Mouse (Mus musculus): ENCODE measurements around the gene Akr1b3.

Gene Akr1b3

GRCm38 (mm10) chr6:34331379-34331778 lies 14.1 kb upstream of the Akr1b3 start:
- no peak for DNase-seq (ENCODE audit: low read depth, low spot score)

GRCm38 (mm10) chr6:34322121-34322520 lies 4.8 kb upstream of the Akr1b3 start:
- DNase-seq (ENCODE audit: low read depth, low spot score): no peak

- DNase-seq (ENCODE audit: low read depth, low spot score): no peak
Observed at GRCm38 (mm10) chr6:34318636-34319035, 1.4 kb upstream of the Akr1b3 start.

DNA sequence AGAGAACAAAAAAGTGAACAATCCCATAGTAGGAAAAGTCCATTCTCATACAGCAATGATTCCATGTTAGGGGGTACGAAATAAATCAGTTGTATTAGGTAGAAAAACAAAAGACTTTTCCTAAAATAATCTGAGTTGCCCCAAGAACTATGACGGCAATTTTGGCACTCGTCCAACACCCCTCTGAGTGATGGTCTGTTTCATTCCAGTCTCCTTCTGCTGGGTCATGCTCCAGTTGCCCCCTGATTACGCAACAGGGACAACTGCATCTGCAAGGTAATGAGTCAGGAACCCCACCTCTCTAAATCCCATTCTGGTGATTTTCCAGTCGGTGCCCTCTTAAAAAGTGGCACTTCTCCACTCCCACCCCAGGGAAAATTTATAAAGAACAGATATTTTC lies 894 bp upstream of the Akr1b3 start:
- peak; percentile 13 for DNase-seq (ENCODE audit: low read depth, low spot score)

- no peak for DNase-seq (ENCODE audit: low read depth, low spot score)
Observed at GRCm38 (mm10) chr6:34313921-34314320, 3.4 kb downstream of the Akr1b3 start.

- DNase-seq (ENCODE audit: low read depth, low spot score): no peak
Observed at GRCm38 (mm10) chr6:34313386-34313785, 3.9 kb downstream of the Akr1b3 start.

- no peak for DNase-seq (ENCODE audit: low read depth, low spot score)
Observed at GRCm38 (mm10) chr6:34310023-34310595, 7.2 kb downstream of the Akr1b3 start.

DNA sequence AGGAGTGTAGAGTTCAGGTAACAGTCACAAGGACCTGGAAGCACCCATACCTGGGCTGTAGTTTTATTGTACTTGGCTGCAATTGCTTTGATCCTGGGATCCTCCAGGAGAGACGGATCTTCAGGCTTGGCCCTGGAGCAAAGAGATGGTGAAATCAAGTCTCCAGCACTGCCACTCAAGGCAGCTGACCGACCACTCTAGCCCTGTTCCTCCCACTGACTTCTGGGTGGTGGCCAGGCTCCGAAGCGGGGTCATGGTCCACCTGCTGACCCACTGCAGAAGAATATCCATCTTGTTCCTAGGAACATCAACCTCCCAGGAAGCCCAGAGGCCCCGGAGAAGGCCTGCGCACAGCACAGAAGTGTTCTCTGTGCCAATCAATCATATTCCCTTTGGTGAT lies 7.8 kb downstream of the Akr1b3 start:
- no peak for DNase-seq (ENCODE audit: low read depth, low spot score)

DNA sequence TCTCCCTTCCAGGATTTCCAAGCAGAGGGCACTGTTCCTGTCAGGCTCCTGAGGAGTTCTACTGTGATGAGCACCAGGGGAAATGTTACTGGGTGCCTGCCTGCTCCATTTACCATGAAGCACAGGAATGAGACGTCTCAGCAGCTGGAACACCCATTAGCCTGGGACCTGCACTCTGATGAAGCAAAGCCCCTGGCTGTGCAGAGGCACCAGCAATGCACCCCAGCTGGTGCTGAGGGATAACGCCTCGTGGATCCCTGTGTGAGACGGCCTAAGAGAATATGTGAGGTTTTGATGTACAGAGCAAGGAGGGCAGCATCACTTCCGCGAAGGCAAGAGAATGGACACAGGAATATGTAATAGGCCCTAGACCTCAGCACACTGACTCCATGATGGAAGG lies 10.5 kb downstream of the Akr1b3 start:
- DNase-seq (ENCODE audit: low read depth, low spot score): no peak

DNA sequence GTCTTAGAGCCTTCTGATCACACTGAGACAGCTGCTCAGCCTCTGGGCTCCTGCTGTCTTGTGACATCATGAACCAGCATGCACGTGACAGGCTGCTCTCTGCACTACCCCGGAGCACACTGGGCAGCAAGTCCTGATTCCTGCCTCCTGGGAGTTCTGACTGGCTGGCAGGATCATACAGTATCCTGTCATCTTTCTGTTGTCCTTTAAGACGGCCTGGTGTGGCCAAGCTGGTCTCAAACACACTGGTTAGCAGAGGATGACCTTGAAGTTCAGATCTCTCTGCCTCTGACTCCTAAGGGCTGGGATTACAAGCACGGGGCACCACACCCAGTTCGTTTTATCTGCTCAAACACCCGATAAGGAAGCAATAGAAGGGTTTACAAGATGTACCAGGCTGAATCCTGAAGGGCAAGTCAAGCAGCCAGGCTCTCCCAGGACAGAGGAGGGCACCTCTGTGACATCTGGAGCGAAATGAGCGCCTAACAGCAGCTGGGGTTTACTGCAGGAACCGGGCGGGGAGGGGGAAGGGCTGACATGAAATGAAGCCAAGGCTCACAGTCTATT lies 12.5 kb downstream of the Akr1b3 start:
- DNase-seq (ENCODE audit: low read depth, low spot score): no peak

- no peak for DNase-seq (ENCODE audit: low read depth, low spot score)
Observed at GRCm38 (mm10) chr6:34297055-34297454, 20.2 kb downstream of the Akr1b3 start.

GRCm38 (mm10) chr6:34295437-34295836 lies 21.8 kb downstream of the Akr1b3 start:
- DNase-seq (ENCODE audit: low read depth, low spot score): no peak

GRCm38 (mm10) chr6:34292882-34293487 lies 24.3 kb downstream of the Akr1b3 start:
- DNase-seq (ENCODE audit: low read depth, low spot score): peak; percentile 82

- no peak for DNase-seq (ENCODE audit: low read depth, low spot score)
Observed at GRCm38 (mm10) chr6:34292196-34292881, 24.9 kb downstream of the Akr1b3 start.

GRCm38 (mm10) chr6:34290681-34291080 lies 26.6 kb downstream of the Akr1b3 start:
- no peak for DNase-seq (ENCODE audit: low read depth, low spot score)

DNA sequence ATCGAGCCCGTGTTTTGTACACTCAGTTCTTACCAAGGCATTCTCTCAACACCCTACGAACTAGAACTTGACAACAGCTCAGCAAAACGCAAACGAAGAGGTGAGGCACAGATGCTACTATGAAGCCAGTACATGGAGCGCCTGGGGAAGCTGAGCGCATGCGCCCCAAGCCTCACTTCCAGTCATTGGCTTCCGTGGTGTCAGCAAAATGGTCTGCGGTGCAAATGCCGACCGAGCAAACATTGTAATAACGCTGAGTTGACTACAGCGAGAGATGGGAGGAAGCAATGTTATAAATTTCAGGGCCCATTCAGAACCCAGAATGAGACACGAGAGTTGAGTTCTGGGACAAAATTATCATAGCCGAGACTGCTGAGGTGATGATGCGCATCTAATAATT lies 27.2 kb downstream of the Akr1b3 start:
- DNase-seq (ENCODE audit: low read depth, low spot score): no peak

DNA sequence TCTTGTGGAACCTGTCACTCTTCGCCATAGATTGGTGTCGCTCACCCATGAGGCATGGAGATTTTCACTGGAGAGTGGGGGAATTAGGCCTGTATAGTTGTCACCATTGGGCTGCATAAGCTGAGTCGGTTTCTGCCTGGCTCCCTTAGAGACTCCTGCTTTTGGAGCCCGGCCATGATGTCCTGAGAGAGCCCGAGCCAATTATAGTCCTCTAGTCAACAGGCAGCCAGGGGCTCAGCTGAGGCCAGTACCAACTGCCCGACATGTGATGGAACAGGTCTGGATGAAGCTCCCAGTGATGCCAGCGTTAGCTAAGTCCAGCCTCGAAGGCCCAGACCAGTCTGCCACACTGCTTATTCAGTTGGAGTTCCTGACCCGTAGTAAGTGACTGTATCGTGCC lies 29.2 kb downstream of the Akr1b3 start:
- DNase-seq (ENCODE audit: low read depth, low spot score): no peak

DNA sequence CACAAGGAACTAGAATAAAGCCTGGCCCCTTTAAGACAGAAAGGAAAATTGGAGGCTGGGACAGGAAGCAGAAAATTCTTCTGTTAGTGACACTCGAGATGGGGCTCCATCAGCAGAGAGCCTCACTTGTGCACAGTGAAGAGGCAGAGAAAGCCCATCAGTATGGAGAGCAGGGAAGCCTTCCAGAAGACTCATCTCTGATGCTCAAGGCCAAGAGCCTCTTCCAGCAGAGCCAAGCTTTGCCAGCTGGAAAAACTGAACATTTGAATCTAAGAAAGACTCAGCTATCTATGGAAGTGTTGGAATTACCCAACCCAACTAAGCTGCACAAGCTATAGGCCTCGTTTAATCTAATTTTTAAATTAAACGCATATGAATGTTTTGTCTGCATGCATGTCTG lies 30.4 kb downstream of the Akr1b3 start:
- no peak for DNase-seq (ENCODE audit: low read depth, low spot score)

DNA sequence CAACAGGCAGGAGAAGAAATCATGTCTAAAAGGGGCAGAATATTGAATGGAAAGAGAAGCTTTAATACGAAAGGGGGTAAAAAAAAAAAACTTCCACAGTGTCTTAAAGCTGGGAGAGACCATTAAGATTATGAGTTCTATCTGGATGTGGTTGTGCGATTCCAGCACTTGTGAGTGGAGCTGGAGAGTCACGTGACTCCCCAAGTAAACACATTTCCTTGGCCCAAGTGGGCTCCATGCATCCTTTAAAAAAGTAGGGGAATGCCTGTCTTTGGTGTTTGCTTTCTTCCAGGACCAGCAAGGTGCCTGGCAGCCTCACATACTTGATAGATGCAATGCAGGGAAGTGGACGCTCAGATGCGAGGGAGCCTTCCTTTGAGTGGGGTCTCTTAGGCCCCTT lies 38.9 kb downstream of the Akr1b3 start:
- DNase-seq (ENCODE audit: low read depth, low spot score): no peak

DNA sequence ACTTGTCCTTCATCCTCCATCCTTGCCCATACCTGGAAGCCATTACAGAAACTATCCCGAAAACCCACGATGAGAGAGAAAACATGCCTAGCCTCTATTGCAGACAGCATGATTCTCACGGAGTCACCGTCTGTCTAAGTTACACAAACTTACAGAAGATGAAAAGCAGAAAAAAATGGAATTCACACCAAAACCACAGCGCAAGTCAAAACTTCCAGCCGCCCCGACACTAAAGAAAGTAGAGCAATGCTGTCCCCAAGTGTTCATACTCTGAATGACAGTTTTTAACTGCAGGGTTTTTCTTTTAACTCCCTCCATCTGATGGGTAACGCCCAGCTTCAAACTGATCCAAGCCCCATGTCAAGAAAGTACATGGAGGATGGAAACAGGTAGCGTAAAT lies 39.6 kb downstream of the Akr1b3 start:
- DNase-seq (ENCODE audit: low read depth, low spot score): peak; percentile 68

DNA sequence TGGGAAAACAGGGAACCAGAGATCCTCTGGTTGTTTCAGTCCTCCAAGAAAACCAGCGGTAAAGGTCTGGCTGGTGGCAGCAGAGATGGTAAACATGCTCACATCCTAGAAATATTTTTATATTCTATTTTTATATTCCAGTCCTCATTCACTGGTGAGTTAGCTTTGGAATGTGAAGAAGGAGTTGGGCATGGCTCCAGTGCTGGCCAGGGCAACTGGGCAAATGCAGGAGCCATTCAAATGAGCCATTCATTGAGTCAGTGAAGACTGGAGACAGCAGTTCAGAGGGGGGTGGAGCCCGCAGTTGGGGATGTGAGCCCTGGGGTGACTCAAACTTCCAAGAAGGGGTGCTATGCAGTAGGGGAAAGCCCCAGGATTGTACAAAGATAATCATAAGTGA lies 42.9 kb downstream of the Akr1b3 start:
- no peak for DNase-seq (ENCODE audit: low read depth, low spot score)

- DNase-seq (ENCODE audit: low read depth, low spot score): no peak
Observed at GRCm38 (mm10) chr6:34273073-34273472, 44.2 kb downstream of the Akr1b3 start.

- no peak for DNase-seq (ENCODE audit: low read depth, low spot score)
Observed at GRCm38 (mm10) chr6:34272462-34272861, 44.8 kb downstream of the Akr1b3 start.
